Mouse (Mus musculus) heart, embryonic 16.5 days (tissue): ENCODE data around the gene Ppp1r21. TPM values are rescaled to one million over a fixed set of nuclear protein-coding genes. Genes with fewer than 3 reads are reported as not detected.
A peak's percentile ranks its signal among the peaks of the same experiment; 100 is the strongest.

Experiments
- ATAC-seq: fragments of 200-750 bp; cut with Nextera tagmentation; replicated peaks from 2 replicates; pipeline ENCODE4 v1.8.0; 2017; ENCODE audit warnings: moderate number of reproducible peaks; ENCODE audit not compliant: insufficient read depth, low FRiP score; ENCODE audit errors: extremely low read depth
- H3K27ac ChIP-seq: fragments of 300-500 bp; sonication (generic); 2 replicates; pipeline ENCODE4 v1.5.1; 2014; ENCODE audit warnings: mild to moderate bottlenecking, low read length, control low read depth, moderate library complexity
- H3K27me3 ChIP-seq: fragments of 300-500 bp; sonication (generic); 2 replicates; pipeline ENCODE4 v1.6.1; 2014; ENCODE audit warnings: low read length, mixed read lengths; ENCODE audit not compliant: control insufficient read depth, insufficient read depth
- H3K36me3 ChIP-seq: fragments of 300-500 bp; sonication (generic); 2 replicates; pipeline ENCODE4 v1.6.1; 2014; ENCODE audit not compliant: control insufficient read depth, insufficient read depth
- H3K4me1 ChIP-seq: fragments of 300-500 bp; sonication (generic); 2 replicates; pipeline ENCODE4 v1.6.1; 2014; ENCODE audit warnings: low read length, mixed read lengths; ENCODE audit not compliant: control insufficient read depth, insufficient read depth
- H3K4me2 ChIP-seq: fragments of 300-500 bp; sonication (generic); 2 replicates; pipeline ENCODE4 v1.6.1; 2014; ENCODE audit warnings: low read depth, mild to moderate bottlenecking, control low read depth, low read length
- H3K4me3 ChIP-seq: fragments of 300-500 bp; sonication (generic); 2 replicates; pipeline ENCODE4 v1.5.1; 2014; ENCODE audit warnings: mild to moderate bottlenecking, control low read depth, low read length
- H3K9ac ChIP-seq: fragments of 300-500 bp; sonication (generic); 2 replicates; pipeline ENCODE4 v1.6.1; 2014; ENCODE audit warnings: low read length, control low read depth
- H3K9me3 ChIP-seq: fragments of 300-500 bp; sonication (generic); replicated peaks from 2 replicates; pipeline ENCODE4 v1.6.1; 2016; ENCODE audit warnings: low read length; ENCODE audit not compliant: control insufficient read depth
- WGBS: fragments of 180-500 bp; shearing (Covaris S2); extraction: QIAGEN DNeasy Blood & Tissue Kit; methylation state at CpG from one replicate; pipeline ENCODE4 v1.1.7; 2014; 5-methylcytosine and 5-hydroxymethylcytosine counted together
- polyA plus RNA-seq: library from polyadenylated mRNA; unstranded; fragments of >200 nt; fragmentation: Nextera tagmentation; extraction: Ambion mirVana; gene quantifications from 2 replicates; pipeline ENCODE4 v1.2.1, GENCODE M21; 2015

Ppp1r21 gene
- polyA plus RNA-seq, 1 experiment from 2014 or later = 14.1 TPM

GRCm38 (mm10) chr17:88493551-88493950 is 36.4 kb upstream of the Ppp1r21 start:
- no peak overlapping the region for H3K9ac ChIP-seq
- H3K36me3 ChIP-seq = 0 out of 2 replicates have a peak, but pooled peaks cover 4% of the 10 kb centered on the region
- H3K4me1 ChIP-seq = 0 out of 2 replicates have a peak, but pooled peaks cover 4% of the 10 kb centered on the region
- H3K9me3 ChIP-seq = no peaks in the 10 kb centered on the region
- no peak for ATAC-seq
- H3K27me3 ChIP-seq = no peaks in the 10 kb centered on the region
- WGBS = 91% methylated on average over 9 of the region's 9 CpGs
- H3K4me2 ChIP-seq = no peak overlapping the region
- no peak overlapping the region for H3K27ac ChIP-seq
- no peak overlapping the region for H3K4me3 ChIP-seq

DNA sequence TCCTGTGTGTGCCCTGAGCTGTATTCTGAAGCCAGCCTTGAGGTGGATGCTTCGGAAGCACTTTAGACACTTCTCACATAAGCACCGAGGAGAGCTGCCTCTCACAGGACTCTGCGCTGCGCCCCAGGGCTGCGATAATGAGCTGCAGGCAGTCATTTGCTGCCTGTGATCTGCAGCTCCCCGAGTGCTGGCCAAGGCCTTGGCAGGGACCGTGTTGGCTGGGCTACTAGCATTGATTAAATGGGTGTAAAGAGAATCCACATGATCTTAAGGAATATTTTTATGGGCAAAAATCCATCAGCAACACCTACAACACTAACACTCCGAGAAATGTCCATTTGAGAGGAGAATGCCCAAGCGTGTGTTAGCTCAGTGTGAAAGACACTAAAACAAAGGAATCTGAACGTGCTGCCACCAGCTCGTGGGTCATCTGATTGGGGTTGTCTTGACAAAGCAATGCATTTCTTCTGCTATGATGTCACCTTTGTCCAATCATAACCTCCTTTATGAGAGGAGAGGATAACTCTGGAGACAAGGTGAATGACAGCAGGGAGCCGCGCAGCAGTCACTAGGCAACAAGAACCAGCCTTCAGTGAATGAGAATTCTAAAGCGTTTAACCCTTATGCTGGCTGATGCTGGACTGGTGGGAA is 35.7 kb upstream of the Ppp1r21 start:
- no peak overlapping the region for H3K9ac ChIP-seq
- H3K36me3 ChIP-seq = 0 out of 2 replicates have a peak, but pooled peaks cover 4% of the 10 kb centered on the region
- H3K4me3 ChIP-seq = no peak overlapping the region
- no peak for ATAC-seq
- no peaks in the 10 kb centered on the region for H3K9me3 ChIP-seq
- WGBS = 41% methylated on average over 14 of the region's 14 CpGs
- no peaks in the 10 kb centered on the region for H3K27me3 ChIP-seq
- H3K4me2 ChIP-seq = no peak overlapping the region
- H3K4me1 ChIP-seq = 0 out of 2 replicates have a peak, but pooled peaks cover 4% of the 10 kb centered on the region
- no peak overlapping the region for H3K27ac ChIP-seq

- H3K4me2 ChIP-seq = no peak overlapping the region
- WGBS = 78% methylated on average over 10 of the region's 10 CpGs
- ATAC-seq = no peak
These were observed 35.2 kb upstream of the Ppp1r21 start for GRCm38 (mm10) chr17:88494772-88495132.

GRCm38 (mm10) chr17:88498090-88498682 is 31.7 kb upstream of the Ppp1r21 start:
- 82% methylated on average over 5 of the region's 5 CpGs for WGBS

More at GRCm38 (mm10) chr17:88494772-88495132, 35.2 kb upstream of the Ppp1r21 start:
- Histone ChIP-seq H3K4me1 (0 out of 2 replicates have a peak, but pooled peaks cover 4% of the 10 kb centered on the region), H3K4me3 (no peak overlapping the region), H3K27ac (no peak overlapping the region), H3K9ac (no peak overlapping the region), H3K9me3 (no peaks in the 10 kb centered on the region), H3K36me3 (0 out of 2 replicates have a peak, but pooled peaks cover 4% of the 10 kb centered on the region), H3K27me3 (no peaks in the 10 kb centered on the region)

DNA sequence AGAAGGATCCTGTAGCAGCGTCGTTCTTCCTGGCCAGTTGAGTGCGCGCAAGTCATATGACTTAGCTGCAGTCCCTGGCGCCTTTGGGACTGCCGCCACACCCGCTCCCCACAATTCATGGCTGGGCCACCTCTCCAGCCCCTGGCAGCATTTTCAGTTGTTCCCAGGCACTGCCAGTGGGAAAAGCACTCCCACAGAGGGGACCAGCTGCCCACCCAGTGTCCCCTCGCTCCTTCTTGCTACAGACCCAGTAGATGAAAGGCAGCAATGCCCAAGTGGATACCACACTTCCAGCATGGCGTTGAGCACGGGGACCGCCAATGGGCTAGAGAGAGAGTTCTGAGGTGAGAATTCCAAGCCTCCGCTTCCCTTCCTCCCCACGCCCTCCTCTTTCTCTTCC is 25.9 kb upstream of the Ppp1r21 start:
- 88% methylated on average over 13 of the region's 13 CpGs for WGBS
- Histone ChIP-seq H3K27me3 (no peaks in the 10 kb centered on the region), H3K4me3 (no peak overlapping the region), H3K4me1 (peaks cover 9% of the 10 kb centered on the region), H3K9ac (no peak overlapping the region), H3K27ac (no peak overlapping the region), H3K36me3 (0 out of 2 replicates have a peak, but pooled peaks cover 3% of the 10 kb centered on the region), H3K4me2 (no peak overlapping the region), H3K9me3 (no peaks in the 10 kb centered on the region)
- no peak for ATAC-seq

More at GRCm38 (mm10) chr17:88498090-88498682, 31.7 kb upstream of the Ppp1r21 start:
- no peak overlapping the region for H3K4me2 ChIP-seq
- H3K4me1 ChIP-seq = 0 out of 2 replicates have a peak, but pooled peaks cover 4% of the 10 kb centered on the region
- 0 out of 2 replicates have a peak, but pooled peaks cover 3% of the 10 kb centered on the region for H3K36me3 ChIP-seq
- H3K27me3 ChIP-seq = no peaks in the 10 kb centered on the region
- no peak overlapping the region for H3K4me3 ChIP-seq
- no peak overlapping the region for H3K27ac ChIP-seq
- no peak for ATAC-seq
- H3K9ac ChIP-seq = no peak overlapping the region
- H3K9me3 ChIP-seq = no peaks in the 10 kb centered on the region

- no peak overlapping the region for H3K4me3 ChIP-seq
- H3K9ac ChIP-seq = no peak overlapping the region
- H3K4me2 ChIP-seq = no peak overlapping the region
- ATAC-seq = no peak
- WGBS = 43% methylated on average over 10 of the region's 10 CpGs
- no peaks in the 10 kb centered on the region for H3K27me3 ChIP-seq
- no peak overlapping the region for H3K27ac ChIP-seq
- peaks cover 11% of the 10 kb centered on the region for H3K4me1 ChIP-seq
- H3K9me3 ChIP-seq = no peaks in the 10 kb centered on the region
- no peaks in the 10 kb centered on the region for H3K36me3 ChIP-seq
These were observed 24.6 kb upstream of the Ppp1r21 start for GRCm38 (mm10) chr17:88505275-88505723.

- Histone ChIP-seq H3K4me3 (no peak overlapping the region), H3K9me3 (no peaks in the 10 kb centered on the region), H3K9ac (no peak overlapping the region), H3K4me1 (peaks cover 11% of the 10 kb centered on the region), H3K4me2 (no peak overlapping the region), H3K27me3 (no peaks in the 10 kb centered on the region), H3K27ac (no peak overlapping the region), H3K36me3 (no peaks in the 10 kb centered on the region)
- no peak for ATAC-seq
- WGBS = 92% methylated on average over 15 of the region's 15 CpGs
These were observed 24.0 kb upstream of the Ppp1r21 start for GRCm38 (mm10) chr17:88505941-88506340.

DNA sequence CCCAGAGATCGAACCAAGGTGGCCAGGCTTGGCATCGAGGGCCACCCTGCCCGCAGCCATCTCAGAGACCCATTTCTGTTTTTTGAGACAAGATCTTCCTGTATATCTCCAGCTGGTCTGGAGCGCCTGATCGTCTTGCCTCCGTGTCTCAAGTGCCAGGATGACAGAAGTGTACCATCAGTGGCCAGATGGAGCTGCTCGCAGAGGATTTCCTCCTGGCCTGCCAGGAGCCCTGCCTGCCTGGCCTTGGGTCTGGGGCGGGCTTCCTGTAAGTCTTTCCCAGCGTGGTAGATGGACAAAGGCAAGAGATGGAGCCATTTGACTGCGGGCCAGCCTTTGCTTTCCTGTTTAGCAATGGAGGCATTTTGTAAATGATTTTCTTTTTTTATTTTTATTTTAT is 22.5 kb upstream of the Ppp1r21 start:
- no peak overlapping the region for H3K27ac ChIP-seq
- H3K9me3 ChIP-seq = no peaks in the 10 kb centered on the region
- no peaks in the 10 kb centered on the region for H3K36me3 ChIP-seq
- no peak overlapping the region for H3K4me2 ChIP-seq
- no peaks in the 10 kb centered on the region for H3K27me3 ChIP-seq
- 72% methylated on average over 10 of the region's 10 CpGs for WGBS
- H3K4me3 ChIP-seq = no peak overlapping the region
- no peak for ATAC-seq
- no peak overlapping the region for H3K9ac ChIP-seq
- peaks cover 11% of the 10 kb centered on the region for H3K4me1 ChIP-seq

GRCm38 (mm10) chr17:88508846-88509508 is 20.9 kb upstream of the Ppp1r21 start:
- peak; percentile 73 for ATAC-seq
- Histone ChIP-seq H3K36me3 (no peaks in the 10 kb centered on the region), H3K9ac (peak overlapping the region; percentile 64), H3K4me1 (peaks cover 11% of the 10 kb centered on the region), H3K4me2 (peak overlapping the region; percentile 67), H3K27ac (no peak overlapping the region), H3K27me3 (no peaks in the 10 kb centered on the region), H3K9me3 (no peaks in the 10 kb centered on the region), H3K4me3 (peak overlapping the region; percentile 36)
- 21% methylated on average over 12 of the region's 12 CpGs for WGBS
